Mouse (Mus musculus) neural tube, embryonic 12.5 days (tissue): ENCODE data around the gene Nlrc5. TPM values are rescaled to one million over a fixed set of nuclear protein-coding genes. Genes with fewer than 3 reads are reported as not detected.
"Not testable (repeated sequence)": the region's sequence is repeated elsewhere in the genome, so short reads cannot be mapped to it uniquely, and the experiment has no call there.

ENCODE experiments used
- ATAC-seq: fragments of 200-750 bp; cut with Nextera tagmentation; 2 replicates; pipeline ENCODE4 v1.8.0; 2017; ENCODE audit warnings: low read depth, mild to moderate bottlenecking, moderate TSS enrichment, moderate library complexity; ENCODE audit not compliant: low FRiP score
- H3K27ac ChIP-seq: fragments of 300-500 bp; sonication (generic); 2 replicates; pipeline ENCODE4 v1.5.1; 2016
- H3K27me3 ChIP-seq: fragments of 300-500 bp; sonication (generic); replicated peaks from 2 replicates; pipeline ENCODE4 v1.6.1; 2016; ENCODE audit warnings: mild to moderate bottlenecking
- H3K36me3 ChIP-seq: fragments of 300-500 bp; sonication (generic); 2 replicates; pipeline ENCODE4 v1.6.1; 2016; ENCODE audit warnings: mild to moderate bottlenecking
- H3K4me1 ChIP-seq: fragments of 300-500 bp; sonication (generic); 2 replicates; pipeline ENCODE4 v1.6.1; 2016
- H3K4me2 ChIP-seq: fragments of 300-500 bp; sonication (generic); replicated peaks from 2 replicates; pipeline ENCODE4 v1.6.1; 2016; ENCODE audit warnings: mild to moderate bottlenecking
- H3K4me3 ChIP-seq: fragments of 300-500 bp; sonication (generic); 2 replicates; pipeline ENCODE4 v1.5.1; 2016
- H3K9ac ChIP-seq: fragments of 300-500 bp; sonication (generic); 2 replicates; pipeline ENCODE4 v1.6.1; 2016; ENCODE audit warnings: mild to moderate bottlenecking
- H3K9me3 ChIP-seq: fragments of 300-500 bp; sonication (generic); 2 replicates; pipeline ENCODE4 v1.6.1; 2016; ENCODE audit warnings: mild to moderate bottlenecking
- WGBS: fragments of 180-500 bp; shearing (Covaris S2); methylation state at CpG from one replicate; pipeline ENCODE4 v1.1.7; 2016; 5-methylcytosine and 5-hydroxymethylcytosine counted together
- polyA plus RNA-seq: library from polyadenylated mRNA; unstranded; fragments of >200 nt; fragmentation: Nextera tagmentation; extraction: Ambion mirVana; gene quantifications from 2 replicates; pipeline ENCODE4 v1.2.1, GENCODE M21; 2016

Nlrc5 gene
- polyA plus RNA-seq, 1 experiment from 2014 or later: 0.39 TPM

GRCm38 (mm10) chr8:94396964-94397657 is 37.0 kb upstream of the Nlrc5 start:
- Histone ChIP-seq H3K9ac (no peak overlapping the region), H3K4me1 (no peaks in the 10 kb centered on the region), H3K27ac (no peak overlapping the region), H3K4me3 (no peak overlapping the region), H3K9me3 (no peaks in the 10 kb centered on the region), H3K36me3 (peaks cover 37% of the 10 kb centered on the region), H3K27me3 (no peaks in the 10 kb centered on the region), H3K4me2 (no peak overlapping the region)
- 69% methylated on average over 11 of the region's 11 CpGs for WGBS
- ATAC-seq: no peak

GRCm38 (mm10) chr8:94398587-94398986 is 35.6 kb upstream of the Nlrc5 start:
- Histone ChIP-seq H3K4me2 (no peak overlapping the region), H3K9me3 (no peaks in the 10 kb centered on the region), H3K4me3 (no peak overlapping the region), H3K9ac (no peak overlapping the region), H3K4me1 (no peaks in the 10 kb centered on the region), H3K27me3 (no peaks in the 10 kb centered on the region), H3K27ac (no peak overlapping the region), H3K36me3 (peaks cover 27% of the 10 kb centered on the region)
- ATAC-seq: no peak
- 85% methylated on average over 6 of the region's 6 CpGs for whole genome bisulfite sequencing

- no peaks in the 10 kb centered on the region for H3K27me3 ChIP-seq
- peaks cover 20% of the 10 kb centered on the region for H3K36me3 ChIP-seq
- H3K9me3 ChIP-seq: no peaks in the 10 kb centered on the region
- no peak overlapping the region for H3K4me3 ChIP-seq
- no peak for ATAC-seq
- H3K9ac ChIP-seq: no peak overlapping the region
- no peak overlapping the region for H3K4me2 ChIP-seq
- H3K4me1 ChIP-seq: no peaks in the 10 kb centered on the region
- WGBS: 87% methylated on average over 3 of the region's 3 CpGs
- H3K27ac ChIP-seq: no peak overlapping the region
Measured at GRCm38 (mm10) chr8:94399361-94399953, 34.7 kb upstream of the Nlrc5 start.

DNA sequence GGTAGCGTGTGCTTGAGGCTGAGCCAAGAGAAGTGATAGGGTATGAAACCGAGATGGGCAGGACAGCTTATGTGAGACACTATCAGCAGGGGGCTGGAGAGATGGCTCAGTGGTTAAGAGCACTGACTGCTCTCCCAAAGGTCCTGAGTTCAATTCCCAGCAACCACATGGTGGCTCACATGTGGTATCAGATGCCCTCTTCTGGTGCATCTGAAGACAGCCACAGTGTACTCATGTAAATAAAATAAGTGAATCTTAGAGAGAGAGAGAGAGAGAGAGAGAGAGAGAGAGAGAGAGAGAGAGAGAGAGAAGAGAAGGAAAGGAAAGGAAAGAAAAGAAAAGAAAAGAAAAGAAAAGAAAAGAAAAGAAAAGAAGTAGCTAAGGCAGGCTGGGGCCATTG is 34.2 kb upstream of the Nlrc5 start:
- not testable (repeated sequence) for H3K27me3 ChIP-seq, H3K4me1 ChIP-seq, H3K4me3 ChIP-seq, H3K4me2 ChIP-seq, H3K9ac ChIP-seq, ATAC-seq, H3K9me3 ChIP-seq, H3K27ac ChIP-seq
- 82% methylated on average over 2 of the region's 2 CpGs for WGBS
- H3K36me3 ChIP-seq: peaks cover 15% of the 10 kb centered on the region

- WGBS: 77% methylated on average over 8 of the region's 8 CpGs
- H3K9ac ChIP-seq: no peak overlapping the region
- H3K36me3 ChIP-seq: no peaks in the 10 kb centered on the region
- no peaks in the 10 kb centered on the region for H3K9me3 ChIP-seq
- no peak overlapping the region for H3K27ac ChIP-seq
- no peak for ATAC-seq
- no peak overlapping the region for H3K4me2 ChIP-seq
- H3K4me3 ChIP-seq: no peak overlapping the region
- no peaks in the 10 kb centered on the region for H3K27me3 ChIP-seq
- no peaks in the 10 kb centered on the region for H3K4me1 ChIP-seq
Measured at GRCm38 (mm10) chr8:94408443-94409080, 25.6 kb upstream of the Nlrc5 start.

- Histone ChIP-seq H3K27ac (no peak overlapping the region), H3K4me2 (no peak overlapping the region), H3K4me3 (no peak overlapping the region), H3K27me3 (no peaks in the 10 kb centered on the region), H3K36me3 (no peaks in the 10 kb centered on the region), H3K9ac (no peak overlapping the region), H3K9me3 (no peaks in the 10 kb centered on the region), H3K4me1 (no peaks in the 10 kb centered on the region)
- ATAC-seq: no peak
- WGBS: 90% methylated on average over 7 of the region's 7 CpGs
Measured at GRCm38 (mm10) chr8:94409523-94409922, 24.6 kb upstream of the Nlrc5 start.

- no peaks in the 10 kb centered on the region for H3K4me1 ChIP-seq
- ATAC-seq: no peak
- no peak overlapping the region for H3K4me3 ChIP-seq
- no peaks in the 10 kb centered on the region for H3K36me3 ChIP-seq
- no peaks in the 10 kb centered on the region for H3K9me3 ChIP-seq
- H3K4me2 ChIP-seq: no peak overlapping the region
- H3K27ac ChIP-seq: no peak overlapping the region
- H3K9ac ChIP-seq: no peak overlapping the region
- WGBS: 84% methylated on average over 6 of the region's 6 CpGs
- no peaks in the 10 kb centered on the region for H3K27me3 ChIP-seq
Measured at GRCm38 (mm10) chr8:94412518-94412917, 21.6 kb upstream of the Nlrc5 start.

GRCm38 (mm10) chr8:94413509-94413908 is 20.6 kb upstream of the Nlrc5 start:
- no peaks in the 10 kb centered on the region for H3K4me1 ChIP-seq
- no peak for ATAC-seq
- H3K27me3 ChIP-seq: no peaks in the 10 kb centered on the region
- no peak overlapping the region for H3K4me3 ChIP-seq
- no peaks in the 10 kb centered on the region for H3K36me3 ChIP-seq
- H3K9me3 ChIP-seq: no peaks in the 10 kb centered on the region
- no peak overlapping the region for H3K4me2 ChIP-seq
- no peak overlapping the region for H3K9ac ChIP-seq
- H3K27ac ChIP-seq: no peak overlapping the region
- 90% methylated on average over 6 of the region's 6 CpGs for WGBS

GRCm38 (mm10) chr8:94415218-94415617 is 18.9 kb upstream of the Nlrc5 start:
- no peak for ATAC-seq
- H3K4me3 ChIP-seq: no peak overlapping the region
- H3K9me3 ChIP-seq: no peaks in the 10 kb centered on the region
- WGBS: 76% methylated on average over 2 of the region's 2 CpGs
- no peak overlapping the region for H3K27ac ChIP-seq
- no peaks in the 10 kb centered on the region for H3K36me3 ChIP-seq
- no peak overlapping the region for H3K4me2 ChIP-seq
- H3K27me3 ChIP-seq: no peaks in the 10 kb centered on the region
- H3K9ac ChIP-seq: no peak overlapping the region
- no peaks in the 10 kb centered on the region for H3K4me1 ChIP-seq

DNA sequence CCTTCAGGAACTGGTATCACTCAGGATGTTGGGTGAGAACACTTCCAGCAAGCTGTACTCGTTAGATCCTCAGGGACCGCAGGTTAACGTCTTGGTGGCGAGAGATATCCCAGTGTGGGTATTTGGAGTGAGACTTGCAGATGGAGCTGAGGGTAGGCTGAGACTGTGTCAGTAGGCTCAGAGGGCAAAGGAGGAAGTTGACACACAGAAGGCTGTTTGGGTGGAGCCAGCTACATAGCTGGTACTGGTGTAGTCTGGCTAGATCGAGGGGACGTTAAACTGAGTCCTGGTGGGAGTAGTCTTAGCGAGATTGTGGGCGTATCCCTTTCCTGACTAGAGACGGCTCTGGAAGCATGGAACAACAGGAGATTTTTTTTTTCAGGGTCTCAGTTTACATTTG is 16.1 kb upstream of the Nlrc5 start:
- WGBS: 72% methylated on average over 9 of the region's 9 CpGs
- no peak for ATAC-seq
- no peak overlapping the region for H3K9ac ChIP-seq
- no peaks in the 10 kb centered on the region for H3K4me1 ChIP-seq
- no peak overlapping the region for H3K4me2 ChIP-seq
- H3K4me3 ChIP-seq: no peak overlapping the region
- H3K36me3 ChIP-seq: no peaks in the 10 kb centered on the region
- H3K27me3 ChIP-seq: no peaks in the 10 kb centered on the region
- no peaks in the 10 kb centered on the region for H3K9me3 ChIP-seq
- no peak overlapping the region for H3K27ac ChIP-seq

DNA sequence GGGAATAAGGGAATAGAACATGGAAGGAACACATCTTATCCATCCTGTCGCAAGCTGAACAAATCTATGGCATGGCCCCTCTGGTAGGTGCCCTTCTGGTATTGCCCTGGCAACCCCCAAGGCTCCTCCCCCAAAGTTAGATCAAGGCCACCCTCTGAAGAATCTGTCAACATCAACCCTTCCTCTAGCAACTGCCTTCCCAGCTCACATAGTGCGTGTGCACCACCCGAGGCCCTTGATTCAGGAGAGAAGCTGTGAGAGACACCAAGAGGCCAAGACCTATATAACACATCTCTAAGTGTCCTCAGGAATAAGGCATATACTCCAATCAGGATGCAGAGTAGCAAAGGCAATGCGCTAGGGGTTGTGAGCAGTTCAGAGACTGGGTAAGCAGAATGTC is 11.9 kb upstream of the Nlrc5 start:
- WGBS: 95% methylated on average over 4 of the region's 4 CpGs
- Histone ChIP-seq H3K9me3 (no peaks in the 10 kb centered on the region), H3K4me3 (no peak overlapping the region)

DNA sequence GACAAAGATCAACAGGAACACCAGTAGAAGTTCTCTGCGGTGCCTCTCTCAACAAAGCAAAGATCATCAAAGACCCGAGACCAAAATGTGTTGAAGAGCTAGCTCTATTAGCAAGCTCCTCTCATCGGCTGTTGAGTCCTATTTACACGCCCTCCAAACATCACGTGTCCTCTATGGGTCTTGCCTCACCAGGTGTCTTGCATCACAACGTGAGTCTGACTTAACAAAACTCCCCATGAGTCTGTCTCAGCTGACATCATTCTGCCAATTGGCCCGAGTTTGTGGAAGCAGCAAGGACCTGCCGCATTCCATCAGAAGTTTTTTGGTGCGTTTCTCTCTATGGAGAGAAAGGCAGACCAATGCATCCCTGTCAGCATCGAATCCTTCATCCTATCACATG is 6.2 kb upstream of the Nlrc5 start:
- ATAC-seq: no peak
- Histone ChIP-seq H3K4me2 (no peak overlapping the region), H3K27ac (no peak overlapping the region), H3K27me3 (0 out of 2 replicates have a peak, but pooled peaks cover 1% of the 10 kb centered on the region), H3K9ac (no peak overlapping the region), H3K9me3 (no peaks in the 10 kb centered on the region), H3K36me3 (no peaks in the 10 kb centered on the region), H3K4me3 (no peak overlapping the region), H3K4me1 (no peaks in the 10 kb centered on the region)
- WGBS: 82% methylated on average over 10 of the region's 10 CpGs

More for the DNA sequence above, 11.9 kb upstream of the Nlrc5 start:
- no peak for ATAC-seq
- Histone ChIP-seq H3K4me1 (no peaks in the 10 kb centered on the region), H3K27me3 (no peaks in the 10 kb centered on the region), H3K9ac (no peak overlapping the region), H3K36me3 (no peaks in the 10 kb centered on the region), H3K4me2 (no peak overlapping the region), H3K27ac (no peak overlapping the region)
